ENCODE assay signal across 31 mouse cellular contexts in genomic region chr11:65861476-65861875, GRCm38 (mm10). TPM values are rescaled to one million over a fixed set of nuclear protein-coding genes. Genes with fewer than 3 reads are reported as not detected.
DNase-seq lines count a peak whose midpoint lies in the region; ATAC-seq and TF ChIP-seq lines count a peak whose summit lies in the region.
"Had no signal": no experiment of that assay in that cellular context is flagged by ENCODE, and none has a peak within 500 bp of the region (broad histone marks: within the 10 kb centered on the region; RNA-seq: fewer than 3 reads in every experiment).

No protein-coding gene starts in this region.

- peaks cover 6% of the 10 kb centered on the region; the same call in 1 of the 2 replicates for H3K4me1 ChIP-seq in midbrain, embryonic 11.5 days (ENCODE audit: control insufficient read depth, insufficient read depth, low read length)
- 0 out of 2 replicates have a peak, but pooled peaks cover 3% of the 10 kb centered on the region for H3K4me1 ChIP-seq in midbrain, embryonic 16.5 days (ENCODE audit: control insufficient read depth, insufficient read depth, low read length)
- peaks cover 2% of the 10 kb centered on the region; the same call in 1 of the 2 replicates for H3K4me1 ChIP-seq in stomach, postnatal 0 days (replicated peaks; ENCODE audit: control insufficient read depth, insufficient read depth)
- H3K4me1 ChIP-seq: kidney, embryonic 15.5 days; liver, embryonic 12.5 days; megakaryocyte, embryonic 14.5 days; neural tube, embryonic 15.5 days had no signal

- no peaks in the 10 kb centered on the region for H3K36me3 ChIP-seq in midbrain, embryonic 11.5 days (ENCODE audit: control insufficient read depth, insufficient read depth, low read length)
- no peaks in the 10 kb centered on the region for H3K36me3 ChIP-seq in midbrain, embryonic 16.5 days (ENCODE audit: control insufficient read depth, insufficient read depth, low read length)
- H3K36me3 ChIP-seq in stomach, postnatal 0 days (ENCODE audit: control insufficient read depth, insufficient read depth, low read length) = no peaks in the 10 kb centered on the region
- H3K36me3 ChIP-seq: kidney, embryonic 15.5 days; liver, embryonic 12.5 days; neural tube, embryonic 15.5 days had no signal

- no peaks in the 10 kb centered on the region for H3K9me3 ChIP-seq in midbrain, embryonic 11.5 days (ENCODE audit: control insufficient read depth, low read length)
- no peaks in the 10 kb centered on the region for H3K9me3 ChIP-seq in midbrain, embryonic 16.5 days (replicated peaks; ENCODE audit: control insufficient read depth, low read length, poor library complexity, severe bottlenecking)
- no peaks in the 10 kb centered on the region for H3K9me3 ChIP-seq in stomach, postnatal 0 days (ENCODE audit: control insufficient read depth, low read length)
- H3K9me3 ChIP-seq: kidney, embryonic 15.5 days; liver, embryonic 12.5 days; megakaryocyte, embryonic 14.5 days; neural tube, embryonic 15.5 days had no signal

- H3K4me3 ChIP-seq in midbrain, embryonic 11.5 days (ENCODE audit: low read depth, low read length) = no peak overlapping the region
- no peak overlapping the region for H3K4me3 ChIP-seq in midbrain, embryonic 16.5 days (ENCODE audit: low read depth, low read length)
- H3K4me3 ChIP-seq in stomach, postnatal 0 days (ENCODE audit: low read depth, low read length) = no peak overlapping the region
- H3K4me3 ChIP-seq: kidney, embryonic 15.5 days; liver, embryonic 12.5 days; megakaryocyte, embryonic 14.5 days; neural tube, embryonic 15.5 days had no signal

- peak; percentile 20 for DNase-seq in embryo, embryonic 10 days (ENCODE audit: low spot score)
- no peak for DNase-seq in embryo, embryonic 9.5 days (ENCODE audit: extremely low spot score)
- DNase-seq in midbrain, embryonic 11.5 days (ENCODE audit: low spot score, missing footprints) = peak; percentile 60
- DNase-seq in forelimb bud, embryonic 11.5 days (ENCODE audit: low read depth, low spot score) = peak; percentile 27
- no peak for DNase-seq in stomach, postnatal 0 days (ENCODE audit: low spot score)
- no peak for DNase-seq in kidney, postnatal 4 days
- no peak for DNase-seq in kidney, postnatal 14 days
- DNase-seq: adrenal gland, adult 2 months; adrenal gland, postnatal 36 days; cerebellum, adult 8-10 months; cerebellum, postnatal 25 days; gastrocnemius, postnatal 25 days; heart, adult 11 months; heart, postnatal 36 days; kidney, adult 18-20 months; kidney, postnatal 36 days; left cerebral cortex, postnatal 4 days; liver, postnatal 0 days; lung, postnatal 4 days; right cerebral cortex, adult 18-20 months; thymus, postnatal 14 days had no signal

- no peaks in the 10 kb centered on the region for H3K27me3 ChIP-seq in midbrain, embryonic 11.5 days (ENCODE audit: control insufficient read depth, insufficient read depth, low read length)
- no peaks in the 10 kb centered on the region for H3K27me3 ChIP-seq in midbrain, embryonic 16.5 days (ENCODE audit: control insufficient read depth, insufficient read depth, low read depth, low read length)
- no peaks in the 10 kb centered on the region for H3K27me3 ChIP-seq in stomach, postnatal 0 days (ENCODE audit: control insufficient read depth, insufficient read depth, low read length)
- H3K27me3 ChIP-seq: kidney, embryonic 15.5 days; liver, embryonic 12.5 days; neural tube, embryonic 15.5 days had no signal

- no peak overlapping the region for H3K9ac ChIP-seq in midbrain, embryonic 11.5 days (ENCODE audit: low read length)
- no peak overlapping the region for H3K9ac ChIP-seq in midbrain, embryonic 16.5 days (ENCODE audit: low read depth, low read length)
- H3K9ac ChIP-seq in stomach, postnatal 0 days (ENCODE audit: low read length) = no peak overlapping the region
- H3K9ac ChIP-seq: hindbrain, embryonic 14.5 days; kidney, embryonic 15.5 days; liver, embryonic 12.5 days; liver, postnatal 0 days; neural tube, embryonic 15.5 days had no signal

- TF ChIP-seq EP300 in stomach, postnatal 0 days (optimal IDR thresholded peaks at IDR 0.05) = no peak

- 35% methylated on average over 4 of the region's 4 CpGs for WGBS in midbrain, embryonic 11.5 days
- WGBS in midbrain, embryonic 16.5 days = 13% methylated on average over 4 of the region's 4 CpGs
- WGBS in stomach, postnatal 0 days = 12% methylated on average over 4 of the region's 4 CpGs

- H3K27ac ChIP-seq in midbrain, embryonic 11.5 days (ENCODE audit: low read depth, low read length) = no peak overlapping the region
- no peak overlapping the region for H3K27ac ChIP-seq in midbrain, embryonic 16.5 days (ENCODE audit: low read length)
- no peak overlapping the region; the same call in 1 of the 2 replicates for H3K27ac ChIP-seq in stomach, postnatal 0 days (replicated peaks)
- H3K27ac ChIP-seq: hindbrain, embryonic 14.5 days; kidney, embryonic 15.5 days; liver, embryonic 12.5 days; neural tube, embryonic 15.5 days had no signal

- H3K4me2 ChIP-seq in midbrain, embryonic 11.5 days = no peak overlapping the region
- no peak overlapping the region for H3K4me2 ChIP-seq in midbrain, embryonic 16.5 days (ENCODE audit: low read length)
- H3K4me2 ChIP-seq in stomach, postnatal 0 days (replicated peaks; ENCODE audit: low read depth) = no peak overlapping the region
- H3K4me2 ChIP-seq: heart, embryonic 11.5 days; hindbrain, embryonic 14.5 days; kidney, embryonic 15.5 days; liver, embryonic 12.5 days; neural tube, embryonic 15.5 days had no signal

- TF ChIP-seq CTCF in stomach, postnatal 0 days (IDR thresholded peaks at IDR 0.05; ENCODE audit: low read depth) = no peak

- ATAC-seq in midbrain, embryonic 11.5 days (ENCODE audit: low FRiP score) = peak; percentile 46; the same call in 1 of the 2 replicates
- ATAC-seq in midbrain, embryonic 16.5 days = no peak
- peak; percentile 49 for ATAC-seq in stomach, postnatal 0 days (ENCODE audit: low FRiP score, low TSS enrichment)
- ATAC-seq: activated CD4-positive, CD25-positive, alpha-beta regulatory T cell, adult 4 months; forebrain, embryonic 14.5 days; liver, embryonic 12.5 days; liver, postnatal 0 days; lung, postnatal 0 days had no signal

RNA-seq across cellular contexts. Expression of gene Zkscan6, which starts 54.5 kb away (rescaled TPM):
- 13.5 and 13.6 TPM in 2 replicates for polyA plus RNA-seq in midbrain, embryonic 11.5 days (2014; fragmentation: Nextera tagmentation; extraction: Ambion mirVana)
- 18.9 and 21.5 TPM in 2 replicates for polyA plus RNA-seq in midbrain, embryonic 16.5 days (2015; fragmentation: Nextera tagmentation; extraction: Ambion mirVana)
- 11.0 TPM in 2 replicates for polyA plus RNA-seq in stomach, postnatal 0 days (2015; fragmentation: Nextera tagmentation; extraction: Ambion mirVana)

Comparison
In these comparisons a context has a peak if more than half of its experiments do, and no peak if none do; other contexts are left out.
1. DNase-seq: peak in embryo, embryonic 10 days (single experiment), midbrain, embryonic 11.5 days (single experiment) and forelimb bud, embryonic 11.5 days (single experiment); none in embryo, embryonic 9.5 days (single experiment), stomach, postnatal 0 days (single experiment), kidney, postnatal 4 days (0 of 2) and kidney, postnatal 14 days (single experiment).